Mouse (Mus musculus) lung, adult 2 months (tissue): ENCODE results near the gene Tmem59.

Experiments
- CTCF ChIP-seq: fragments of 200-500 bp; IDR thresholded peaks from 2 replicates; pipeline ENCODE4 v1.5.1; 2011; ENCODE audit warnings: mild to moderate bottlenecking, low read length, control low read depth; ENCODE audit not compliant: insufficient read depth
- POLR2A ChIP-seq: fragments of 200-500 bp; IDR thresholded peaks from 2 replicates; pipeline ENCODE4 v1.6.1; 2011; ENCODE audit warnings: low read depth, mild to moderate bottlenecking, control low read depth, low read length, borderline replicate concordance; ENCODE audit errors: extremely low read depth

GRCm38 (mm10) chr4:107211936-107212335, 33.7 kb downstream of the Tmem59 start:
- TF ChIP-seq CTCF: no peak
- TF ChIP-seq POLR2A: no peak
